Mouse (Mus musculus) liver, embryonic 18 days (tissue): ENCODE results near the gene Gm15294. TPM values are rescaled to one million over a fixed set of nuclear protein-coding genes. Genes with fewer than 3 reads are reported as not detected.

Source experiments
- polyA plus RNA-seq: library from polyadenylated mRNA; depleted of rRNA; stranded (reverse); fragments of >200 nt; gene quantifications from 2 replicates; pipeline ENCODE4 v1.2.3, GENCODE M21; 2012; rRNA removed

Gm15294 gene
- not detected in 2 replicates for polyA plus RNA-seq

GRCm38 (mm10) chrX:141875135-141875534 is at the start of gene Gm15294:
Gene Gm15294, minus strand, starts transcription at chrX:141875235.

Other genes with a start within 250 kb of the Gm15294 start
- gene Irs4, start 150.0 kb downstream of the Gm15294 start, polyA plus RNA-seq, result not detected in 2 replicates